Mouse (Mus musculus): ENCODE results near the gene Foxn3. TPM values are rescaled to one million over a fixed set of nuclear protein-coding genes. Genes with fewer than 3 reads are reported as not detected.
A peak's percentile ranks its signal among the peaks of the same experiment; 100 is the strongest.

Foxn3 gene
- total RNA-seq, 2 experiments from 2014 or later = 50.0 to 56.6 TPM

- no peak for DNase-seq (ENCODE audit: extremely low spot score in 1 of 2, low spot score in 1 of 2)
These were observed 197.4 kb downstream of the Foxn3 start for GRCm38 (mm10) chr12:99365999-99366398.

GRCm38 (mm10) chr12:99364201-99364600, 199.2 kb downstream of the Foxn3 start:
- DNase-seq (ENCODE audit: extremely low spot score in 1 of 2, low spot score in 1 of 2) = no peak

GRCm38 (mm10) chr12:99363024-99363423, 200.4 kb downstream of the Foxn3 start:
- no peak for DNase-seq (ENCODE audit: extremely low spot score in 1 of 2, low spot score in 1 of 2)

DNA sequence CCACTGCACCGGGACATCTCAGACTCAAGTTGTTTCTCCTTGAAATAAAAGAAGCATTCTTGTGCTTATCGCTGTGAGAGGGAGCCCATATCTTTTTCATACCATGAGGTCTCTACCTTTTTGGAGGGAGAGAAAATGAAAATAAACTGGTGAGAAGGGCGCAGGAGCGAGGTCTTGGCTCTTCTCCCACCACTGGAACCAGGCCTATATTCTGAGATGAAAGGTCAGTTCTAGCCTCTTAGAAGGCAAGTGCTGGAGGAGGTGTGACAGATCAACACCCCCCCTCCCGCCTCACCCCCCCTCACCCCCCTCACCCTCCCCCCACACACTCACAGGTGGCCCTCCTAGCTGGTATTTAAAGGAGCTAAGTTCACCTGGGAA, 201.6 kb downstream of the Foxn3 start:
- DNase-seq (ENCODE audit: extremely low spot score in 1 of 2, low spot score in 1 of 2) = no peak

DNA sequence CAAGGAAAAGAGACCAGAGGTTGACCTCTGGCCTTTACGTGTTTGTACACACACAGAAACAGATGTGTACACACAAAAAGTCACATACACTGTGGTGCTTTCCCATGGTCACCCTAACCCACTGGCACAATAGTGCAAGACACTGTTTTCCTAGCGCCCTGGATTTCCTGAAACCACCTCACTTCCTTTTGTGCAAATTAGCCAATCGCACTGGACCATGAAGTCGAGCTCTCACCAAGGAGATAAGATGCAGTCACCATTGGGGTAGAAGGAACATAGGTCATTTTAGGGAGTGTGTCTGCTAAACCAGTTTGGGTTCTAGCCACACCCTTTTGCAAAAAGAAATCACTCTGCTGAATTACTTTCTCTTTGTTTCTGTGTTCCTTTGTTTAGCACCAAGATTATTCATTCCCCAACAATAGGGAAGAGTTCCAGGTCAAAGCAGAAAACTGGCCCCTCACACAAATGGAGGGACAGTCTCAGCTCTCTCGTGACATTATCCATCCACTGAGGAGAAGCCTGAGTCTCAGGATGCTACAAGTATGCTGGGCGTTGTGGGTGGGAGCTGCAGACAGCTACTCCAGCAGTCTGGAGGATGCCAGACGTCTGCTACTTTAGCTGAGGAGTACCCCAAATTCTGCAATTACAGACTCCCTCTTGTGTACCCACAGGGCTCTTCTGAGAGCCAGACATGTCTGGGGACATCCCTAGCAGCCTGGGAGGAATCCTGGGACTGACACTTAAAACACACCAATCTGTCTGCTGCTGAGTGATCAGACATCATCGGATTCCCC, 202.2 kb downstream of the Foxn3 start:
- DNase-seq (ENCODE audit: extremely low spot score in 1 of 2, low spot score in 1 of 2) = no peak

- no peak for DNase-seq (ENCODE audit: extremely low spot score in 1 of 2, low spot score in 1 of 2)
These were observed 204.7 kb downstream of the Foxn3 start for GRCm38 (mm10) chr12:99358698-99359097.

GRCm38 (mm10) chr12:99356660-99357059, 206.7 kb downstream of the Foxn3 start:
- no peak for DNase-seq (ENCODE audit: extremely low spot score in 1 of 2, low spot score in 1 of 2)

- no peak for DNase-seq (ENCODE audit: extremely low spot score in 1 of 2, low spot score in 1 of 2)
These were observed 209.7 kb downstream of the Foxn3 start for GRCm38 (mm10) chr12:99353692-99354091.

DNA sequence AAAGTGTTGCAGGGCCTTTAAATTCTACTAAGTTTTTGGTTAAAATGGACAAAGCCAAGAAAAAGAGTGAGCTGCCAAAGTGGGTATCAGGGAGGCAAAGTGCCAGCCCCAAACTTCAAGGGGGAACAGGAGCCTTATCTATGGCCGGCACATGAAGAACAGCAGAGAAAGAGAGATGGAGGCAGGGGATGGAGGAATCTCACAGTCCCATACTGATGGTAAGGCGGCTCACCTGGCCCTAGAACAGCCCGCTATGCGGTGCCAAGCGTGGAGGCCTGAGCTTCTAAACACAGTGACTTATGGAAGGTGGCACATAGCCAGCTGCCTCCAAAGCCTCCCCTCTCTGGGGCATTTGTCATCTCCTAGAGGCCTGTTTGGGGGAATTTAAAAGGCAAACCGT, 210.8 kb downstream of the Foxn3 start:
- DNase-seq (ENCODE audit: extremely low spot score in 1 of 2, low spot score in 1 of 2) = no peak

DNA sequence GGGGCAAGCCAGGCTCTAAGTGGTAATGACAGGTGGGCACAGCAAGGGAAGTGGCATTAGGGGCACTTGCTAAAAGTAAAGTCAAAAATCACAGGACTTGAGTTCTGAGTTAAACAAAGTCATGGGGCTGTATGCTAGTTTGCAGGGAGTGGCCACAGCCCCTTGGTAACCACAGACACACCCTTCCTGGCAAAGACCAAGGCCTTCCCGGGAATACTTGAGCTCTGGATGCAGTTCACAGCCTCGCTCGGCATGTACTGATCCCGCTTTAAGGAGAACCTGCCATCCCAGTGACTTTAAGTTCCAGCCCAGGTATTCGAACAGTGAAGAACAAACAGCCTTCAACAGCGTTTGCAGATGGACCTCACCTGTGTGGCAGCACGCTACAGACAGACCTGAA, 211.2 kb downstream of the Foxn3 start:
- DNase-seq (ENCODE audit: extremely low spot score in 1 of 2, low spot score in 1 of 2) = no peak

GRCm38 (mm10) chr12:99351731-99352130, 211.7 kb downstream of the Foxn3 start:
- no peak for DNase-seq (ENCODE audit: extremely low spot score in 1 of 2, low spot score in 1 of 2)

- DNase-seq (ENCODE audit: extremely low spot score in 1 of 2, low spot score in 1 of 2) = no peak
These were observed 213.8 kb downstream of the Foxn3 start for GRCm38 (mm10) chr12:99349650-99349997.

DNA sequence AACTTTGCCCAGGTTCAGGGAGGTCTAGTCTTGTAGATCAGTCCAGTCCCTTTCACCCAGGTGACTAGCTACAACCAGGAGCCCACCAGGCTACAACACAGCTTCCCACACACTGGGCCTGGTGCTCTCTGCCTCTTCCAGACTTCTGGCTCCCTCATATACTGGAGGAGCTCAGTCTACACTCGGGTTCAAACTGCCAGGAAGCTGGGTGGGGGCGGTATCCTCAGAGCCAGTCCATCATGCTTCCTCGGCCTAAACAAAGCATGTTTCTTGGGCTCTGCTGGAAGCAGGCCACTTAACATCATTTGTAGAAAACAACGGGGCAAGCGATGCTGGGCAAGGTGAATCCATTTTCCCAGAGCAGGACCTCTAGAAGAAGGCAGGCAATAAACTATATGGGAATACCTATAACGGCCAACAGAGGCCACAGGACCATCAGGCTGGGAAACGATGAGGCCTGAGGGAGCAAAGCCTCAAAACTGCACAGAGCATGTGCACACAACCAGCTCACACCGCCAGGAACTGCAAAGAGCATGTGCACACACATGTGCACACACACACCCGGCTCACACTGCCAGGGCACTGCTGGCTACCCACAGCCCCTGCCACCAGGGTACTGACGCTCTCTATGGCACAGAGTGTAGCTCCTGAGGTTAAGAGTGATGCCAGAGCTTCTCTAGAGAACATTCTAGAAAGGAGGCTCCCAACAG, 214.3 kb downstream of the Foxn3 start:
- DNase-seq (ENCODE audit: extremely low spot score in 1 of 2, low spot score in 1 of 2) = no peak

DNA sequence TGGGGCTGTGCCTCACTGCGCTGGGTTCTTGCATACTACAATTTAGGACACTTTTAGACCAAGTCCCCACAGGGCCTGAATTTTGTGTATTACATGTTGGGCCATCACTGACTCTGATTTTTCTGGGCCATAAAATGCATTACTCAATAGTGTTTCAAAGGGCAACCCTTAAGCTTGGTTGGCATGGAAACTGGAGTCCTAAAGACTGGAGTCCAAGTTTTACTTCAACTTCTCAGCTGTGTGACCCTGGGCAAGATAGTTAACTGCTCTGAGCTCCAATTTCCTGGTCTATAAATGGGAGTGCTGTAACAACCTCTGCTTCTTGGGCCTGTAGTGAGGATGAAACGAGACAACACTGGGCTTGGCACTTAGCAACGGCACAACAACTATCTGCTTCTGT, 215.9 kb downstream of the Foxn3 start:
- DNase-seq (ENCODE audit: extremely low spot score in 1 of 2, low spot score in 1 of 2) = no peak

DNA sequence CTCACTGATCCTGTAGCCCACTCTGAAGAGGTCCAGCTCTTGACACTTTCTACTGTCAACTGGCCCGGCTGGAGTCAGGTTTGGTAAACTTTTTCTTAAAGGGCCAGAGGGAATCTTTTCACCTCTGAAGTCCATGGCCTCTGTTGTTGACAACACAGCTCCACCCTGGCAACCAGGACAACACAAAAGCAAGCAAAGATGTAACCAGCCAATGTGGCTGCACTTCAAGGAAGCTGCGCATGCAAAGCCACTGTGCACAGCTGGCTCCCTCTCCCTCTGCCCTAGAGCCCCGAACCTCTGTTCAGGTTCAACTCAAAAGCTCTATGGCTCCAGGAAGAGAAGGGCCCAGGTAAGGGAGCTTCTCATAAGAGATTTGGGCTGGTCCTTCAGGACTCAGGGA, 216.4 kb downstream of the Foxn3 start:
- DNase-seq (ENCODE audit: extremely low spot score in 1 of 2, low spot score in 1 of 2) = no peak

GRCm38 (mm10) chr12:99345323-99345722, 218.1 kb downstream of the Foxn3 start:
- no peak for DNase-seq (ENCODE audit: extremely low spot score in 1 of 2, low spot score in 1 of 2)

GRCm38 (mm10) chr12:99343378-99343777, 220.0 kb downstream of the Foxn3 start:
- no peak for DNase-seq (ENCODE audit: extremely low spot score in 1 of 2, low spot score in 1 of 2)

- DNase-seq (ENCODE audit: extremely low spot score in 1 of 2, low spot score in 1 of 2) = no peak
These were observed 221.2 kb downstream of the Foxn3 start for GRCm38 (mm10) chr12:99342160-99342559.

DNA sequence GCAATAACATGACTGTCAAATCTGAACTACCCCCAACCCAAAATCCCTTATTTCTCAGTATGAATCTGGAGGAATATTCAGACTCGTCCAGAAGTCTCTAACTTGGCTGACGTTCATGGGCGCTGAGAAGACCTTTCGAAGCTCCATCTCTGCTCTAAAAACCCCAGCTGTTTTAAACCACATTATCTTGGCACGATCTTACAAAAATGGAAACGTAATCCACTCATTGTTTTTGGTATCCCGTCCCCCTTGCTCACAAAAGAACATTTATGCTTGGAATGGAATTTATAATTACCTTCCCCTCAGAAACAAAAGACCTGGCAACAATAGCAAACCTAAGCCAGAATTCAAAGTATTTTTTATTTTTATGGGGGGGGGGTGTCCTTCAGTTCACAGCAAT, 221.6 kb downstream of the Foxn3 start:
- DNase-seq (ENCODE audit: extremely low spot score in 1 of 2, low spot score in 1 of 2) = no peak

GRCm38 (mm10) chr12:99340418-99341182, 222.8 kb downstream of the Foxn3 start:
- DNase-seq (ENCODE audit: extremely low spot score in 1 of 2, low spot score in 1 of 2) = no peak

GRCm38 (mm10) chr12:99339640-99340325, 223.6 kb downstream of the Foxn3 start:
- DNase-seq (ENCODE audit: extremely low spot score in 1 of 2, low spot score in 1 of 2) = peak; percentile 49 to 51
